Mouse (Mus musculus) kidney, postnatal 36 days (tissue): Measurements from ENCODE around the gene Iqcf6.
"Not testable (repeated sequence)": the region's sequence is repeated elsewhere in the genome, so short reads cannot be mapped to it uniquely, and the experiment has no call there.

Source experiments
- DNase-seq, 2 experiments: peaks; one replicate each; pipeline ENCODE4 v3.0.0; 2021 to 2022; ENCODE audit warnings: mixed read lengths in 2 of 2

The Iqcf6 gene

DNA sequence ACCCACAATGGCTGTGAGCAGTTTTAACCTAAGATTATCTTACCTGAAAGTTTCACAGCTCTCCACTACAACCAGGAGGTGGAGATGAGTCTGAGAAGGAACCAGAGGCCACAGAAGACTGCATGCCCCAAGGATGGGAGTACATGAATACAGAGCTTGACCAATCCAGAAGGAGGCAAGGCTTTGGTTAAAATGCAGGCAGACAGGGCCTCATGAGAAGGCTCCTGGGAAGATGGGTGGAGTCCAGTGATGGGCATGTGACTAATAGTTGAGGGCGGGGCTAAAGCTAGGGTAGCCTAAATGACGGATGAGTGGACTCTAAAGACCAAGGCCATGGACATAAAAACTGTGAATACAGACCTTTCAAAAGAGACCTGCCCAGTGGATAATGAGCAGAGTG lies at the start of gene Iqcf6:
Iqcf6 (plus strand) TSS at position 301 of the 400 bp plus-strand sequence.
- DNase-seq, result no peak

DNA sequence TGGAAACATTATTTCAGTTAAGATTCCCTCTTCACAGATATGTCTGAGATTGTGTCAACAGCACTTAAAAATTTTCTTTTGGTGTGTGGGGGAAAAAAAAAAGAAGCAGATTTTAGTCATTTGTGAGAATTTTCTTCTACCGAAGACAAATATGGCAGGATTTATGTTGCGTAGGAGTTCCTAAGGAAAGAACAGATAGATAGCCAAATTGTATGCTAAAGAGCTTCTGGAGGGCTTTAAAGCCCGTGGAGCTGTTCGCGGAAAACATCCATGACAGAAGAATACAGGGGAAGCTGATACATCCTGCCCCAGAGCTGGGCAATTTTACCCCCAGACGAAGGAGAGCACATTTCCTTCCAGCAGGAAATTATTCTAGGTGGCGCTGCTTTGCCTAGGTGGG lies 46.4 kb upstream of the Iqcf6 start:
- DNase-seq, result no peak

DNA sequence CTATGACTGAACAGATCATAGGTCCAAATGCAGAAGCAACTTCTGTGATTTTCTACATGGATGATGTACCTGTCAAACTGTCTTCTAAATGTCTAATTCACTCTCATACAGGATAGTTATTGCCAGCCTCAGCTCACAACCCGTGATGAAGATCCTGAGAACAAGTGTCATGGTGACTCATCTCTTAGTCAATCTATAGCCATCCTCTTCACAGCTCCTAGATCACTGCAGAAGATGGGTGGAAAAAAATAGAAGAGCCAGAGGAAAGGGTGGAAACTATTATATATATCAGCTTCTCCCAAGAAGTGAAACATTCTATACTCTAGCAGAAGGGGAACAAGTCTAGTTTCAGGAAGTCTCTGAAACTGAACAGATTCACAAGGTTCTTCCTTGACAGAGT lies 43.8 kb upstream of the Iqcf6 start:
- no peak for DNase-seq

- no peak for DNase-seq
Measured at GRCm38 (mm10) chr9:106592158-106592557, 34.2 kb upstream of the Iqcf6 start.

DNA sequence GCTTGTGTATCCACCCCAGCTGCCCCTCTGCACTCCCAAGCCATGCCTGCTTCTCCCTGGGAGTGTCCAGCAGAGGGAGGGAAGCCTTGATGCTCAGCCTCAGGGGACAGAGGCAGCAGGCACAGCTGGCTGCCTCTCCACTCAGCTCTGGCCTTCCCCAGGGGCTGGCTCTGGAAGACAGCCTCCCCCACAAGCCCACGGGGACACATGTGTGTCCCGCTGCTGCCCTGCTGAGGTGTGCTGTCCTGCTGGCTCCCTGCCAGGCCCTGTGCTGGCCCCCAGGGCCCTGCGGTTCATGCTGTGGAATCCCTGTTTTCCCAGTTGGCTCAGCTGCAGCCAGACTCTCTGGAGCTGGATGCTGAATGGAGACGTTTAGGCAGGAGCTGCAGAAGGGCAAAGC lies 31.0 kb upstream of the Iqcf6 start:
- DNase-seq, result not testable (repeated sequence)

GRCm38 (mm10) chr9:106595836-106596235 lies 30.5 kb upstream of the Iqcf6 start:
- DNase-seq, result no peak

DNA sequence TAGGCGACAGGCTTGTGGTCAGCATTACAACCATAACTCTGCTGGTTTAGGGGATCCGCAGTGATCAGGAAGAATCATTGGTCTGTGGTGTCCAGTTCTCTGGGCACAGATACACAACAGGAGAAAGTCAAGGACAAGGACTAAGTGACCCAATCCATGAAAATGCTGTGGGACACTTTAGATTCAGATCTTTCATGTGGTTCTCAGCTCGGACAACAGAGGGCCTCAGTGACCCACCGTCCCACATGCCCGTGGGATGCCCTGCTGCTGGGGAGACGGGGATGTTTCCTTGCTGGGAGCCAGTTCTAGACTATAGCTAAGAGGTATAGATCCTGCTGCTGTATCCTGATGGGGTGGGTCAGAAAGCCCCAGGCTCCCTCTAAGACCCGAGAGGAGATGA lies 27.9 kb upstream of the Iqcf6 start:
- peak in 1 of 2 experiments; percentile 11 for DNase-seq

DNA sequence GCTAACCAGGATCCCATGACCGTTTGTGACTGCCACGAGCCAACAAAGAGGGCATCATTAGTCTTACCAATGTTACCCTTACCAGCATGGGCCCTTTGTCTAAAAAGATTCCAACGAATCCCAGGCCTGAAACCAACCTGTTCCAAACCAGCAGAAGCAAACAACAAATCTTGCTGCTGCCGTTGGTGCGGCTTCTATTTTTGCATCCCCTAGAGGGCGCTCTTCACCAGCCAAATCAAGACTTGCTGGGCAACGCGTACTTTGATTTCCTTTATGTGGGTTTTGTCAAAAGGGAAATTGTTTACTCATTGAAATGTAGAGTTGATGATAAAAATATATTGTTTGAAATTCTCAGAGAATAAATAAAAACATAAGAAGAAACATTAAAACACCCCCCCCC lies 25.8 kb upstream of the Iqcf6 start:
- peak; percentile 12 to 73 for DNase-seq

- DNase-seq, result no peak
Measured at GRCm38 (mm10) chr9:106610727-106611126, 15.7 kb upstream of the Iqcf6 start.

DNA sequence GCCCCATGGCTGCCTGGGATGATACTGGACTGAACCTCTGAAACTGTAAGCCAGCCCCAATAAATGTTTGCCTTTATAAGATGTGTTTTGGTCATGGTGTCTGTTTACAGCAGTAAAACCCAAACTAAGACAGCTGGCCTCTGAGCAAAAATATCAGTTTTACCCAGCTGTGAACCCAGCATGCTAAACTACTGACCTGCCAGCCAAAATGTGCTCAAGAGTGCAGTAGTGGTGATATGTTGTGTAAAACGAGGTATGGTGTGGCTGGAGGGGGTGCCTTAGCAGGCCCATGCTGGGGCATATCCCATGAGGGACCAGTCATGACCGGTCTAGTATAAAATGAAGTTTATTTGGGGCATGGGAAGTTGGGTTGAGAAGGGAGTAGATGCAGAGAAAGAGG lies 12.4 kb upstream of the Iqcf6 start:
- DNase-seq, result no peak

- no peak for DNase-seq
Measured at GRCm38 (mm10) chr9:106614616-106615015, 11.8 kb upstream of the Iqcf6 start.

DNA sequence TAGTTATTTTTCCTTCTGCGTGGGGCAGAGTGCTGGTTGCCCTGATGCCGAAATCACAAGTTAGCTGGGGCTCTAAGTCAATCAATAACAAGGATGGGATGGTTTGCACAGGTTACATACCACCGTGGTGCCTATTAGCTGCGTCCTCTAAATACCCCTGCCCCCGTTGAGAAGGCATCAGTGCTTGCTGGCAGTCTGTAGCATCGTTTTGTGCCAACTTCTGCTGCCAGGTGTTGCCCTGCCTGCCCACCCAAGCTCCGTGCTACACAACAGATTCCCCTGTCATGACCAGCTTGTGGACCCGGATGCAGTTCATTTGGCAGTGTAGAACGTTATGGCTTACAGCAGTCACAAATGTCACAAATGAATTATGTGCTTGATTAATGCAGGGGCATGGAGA lies 10.1 kb upstream of the Iqcf6 start:
- no peak for DNase-seq

DNA sequence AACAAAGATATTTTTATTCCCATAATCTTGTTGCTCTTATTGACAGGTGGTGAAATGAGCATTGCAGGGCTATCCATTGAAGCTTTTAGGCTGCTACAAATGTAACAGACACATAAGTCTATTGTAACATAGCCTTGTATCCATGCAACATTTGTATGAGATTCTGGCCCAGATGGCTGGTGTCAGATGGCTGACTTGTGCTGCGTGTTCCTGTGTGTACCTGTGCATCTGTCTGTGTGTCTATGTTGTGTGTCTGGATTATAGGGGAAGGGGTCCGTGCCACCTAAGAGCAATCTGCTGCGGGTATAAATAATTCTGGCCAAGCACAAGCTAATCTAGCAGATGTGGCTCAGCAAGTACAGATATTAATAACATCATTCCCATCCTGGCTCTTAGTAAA lies 8.9 kb upstream of the Iqcf6 start:
- DNase-seq, result no peak

- DNase-seq, result not testable (repeated sequence)
Measured at GRCm38 (mm10) chr9:106627796-106628195, 1.4 kb downstream of the Iqcf6 start.

DNA sequence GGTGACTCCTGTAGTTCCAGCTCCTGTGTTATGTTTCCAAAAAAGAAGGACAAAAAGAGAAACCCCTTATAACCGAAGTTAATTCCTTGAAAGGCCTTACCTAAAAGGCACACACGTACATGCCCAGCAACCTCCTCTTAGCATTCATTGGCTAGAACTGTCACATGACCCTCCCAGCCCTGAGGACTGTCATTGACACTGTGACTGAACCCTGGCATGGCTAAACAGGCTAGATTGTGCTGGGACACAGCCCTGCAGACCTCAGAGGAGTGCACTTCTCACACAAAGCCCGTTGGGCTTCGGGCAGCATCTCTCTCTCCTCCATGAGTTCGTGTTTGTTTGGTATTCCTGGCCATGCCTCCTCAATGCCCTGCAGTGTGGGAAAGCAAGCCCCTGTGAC lies 5.8 kb downstream of the Iqcf6 start:
- no peak for DNase-seq

GRCm38 (mm10) chr9:106638154-106638553 lies 11.8 kb downstream of the Iqcf6 start:
- no peak for DNase-seq

DNA sequence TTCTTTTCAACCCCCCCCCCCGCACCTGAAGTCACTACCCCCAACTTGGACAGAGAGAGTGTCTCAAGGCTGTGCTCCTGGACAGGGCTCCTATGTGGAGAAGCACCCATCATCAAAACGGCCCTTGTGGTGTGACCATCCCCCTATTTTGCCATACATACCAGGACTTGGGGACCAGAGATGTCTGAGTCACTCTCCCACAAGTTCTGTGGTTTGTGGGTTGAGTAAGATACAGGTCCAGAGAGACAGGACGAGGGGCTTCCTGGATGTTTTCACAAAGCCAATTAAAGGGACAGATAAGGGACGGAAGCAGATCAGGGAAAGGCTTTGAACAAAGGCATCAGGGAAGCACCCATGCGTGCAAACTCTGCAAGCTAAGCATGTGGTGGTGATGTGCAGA lies 15.0 kb downstream of the Iqcf6 start:
- no peak for DNase-seq

DNA sequence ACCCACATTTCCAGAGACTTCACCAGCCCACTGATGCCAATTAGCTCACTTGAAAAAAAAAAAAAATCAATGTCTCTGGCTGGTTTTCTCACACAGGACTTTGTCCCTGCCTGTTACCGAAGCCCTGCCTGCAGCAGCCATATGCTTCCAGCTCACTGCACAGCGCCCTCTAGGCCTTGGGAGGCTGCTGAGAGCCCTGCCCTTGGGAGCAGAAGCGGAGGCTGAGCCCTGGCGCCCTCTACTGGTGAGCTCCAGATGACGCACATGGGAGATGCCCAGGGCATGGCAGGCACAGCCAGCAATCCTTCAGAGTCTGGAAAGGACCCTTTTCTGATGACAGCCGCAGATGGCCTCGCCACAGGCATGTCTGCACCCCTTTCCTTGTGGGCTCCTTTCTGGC lies 16.7 kb downstream of the Iqcf6 start:
- DNase-seq, result peak; percentile 65 to 89

- no peak for DNase-seq
Measured at GRCm38 (mm10) chr9:106643787-106644186, 17.4 kb downstream of the Iqcf6 start.

DNA sequence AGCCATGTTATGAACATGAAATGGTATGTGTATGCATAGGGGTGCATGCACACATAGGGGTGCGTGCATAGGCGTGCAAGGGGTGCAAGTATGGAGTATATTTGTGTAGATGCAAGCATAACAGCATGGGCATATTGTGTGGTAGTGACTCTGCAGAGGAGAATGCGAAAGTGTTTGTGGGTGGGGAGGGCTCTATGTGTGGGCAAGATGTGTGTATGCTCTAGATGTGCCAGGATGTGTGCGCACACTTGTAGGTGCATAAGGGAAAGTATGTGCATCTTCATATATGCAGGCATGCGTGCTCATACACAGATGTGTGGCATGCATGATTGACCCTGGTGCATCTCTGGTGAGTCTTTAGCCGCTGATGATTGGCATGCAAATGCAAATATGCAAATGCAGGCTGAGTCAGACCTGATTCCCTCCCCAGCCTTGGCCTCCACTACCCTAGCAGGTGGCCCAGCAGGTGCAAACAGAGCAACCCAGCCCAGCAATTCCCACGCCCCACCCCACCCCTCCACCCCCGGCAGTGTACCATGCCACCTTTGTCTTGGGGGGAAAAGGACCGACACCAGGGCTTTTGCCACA lies 19.4 kb downstream of the Iqcf6 start:
- DNase-seq, result no peak

- DNase-seq, result no peak
Measured at GRCm38 (mm10) chr9:106647226-106647625, 20.8 kb downstream of the Iqcf6 start.

- no peak for DNase-seq
Measured at GRCm38 (mm10) chr9:106652720-106653119, 26.3 kb downstream of the Iqcf6 start.

GRCm38 (mm10) chr9:106655884-106656720 lies 29.7 kb downstream of the Iqcf6 start, which contains the start of gene Grm2:
Gene Grm2 (minus strand): TSS chr9:106656082.
- DNase-seq, result peak; percentile 49 to 87

DNA sequence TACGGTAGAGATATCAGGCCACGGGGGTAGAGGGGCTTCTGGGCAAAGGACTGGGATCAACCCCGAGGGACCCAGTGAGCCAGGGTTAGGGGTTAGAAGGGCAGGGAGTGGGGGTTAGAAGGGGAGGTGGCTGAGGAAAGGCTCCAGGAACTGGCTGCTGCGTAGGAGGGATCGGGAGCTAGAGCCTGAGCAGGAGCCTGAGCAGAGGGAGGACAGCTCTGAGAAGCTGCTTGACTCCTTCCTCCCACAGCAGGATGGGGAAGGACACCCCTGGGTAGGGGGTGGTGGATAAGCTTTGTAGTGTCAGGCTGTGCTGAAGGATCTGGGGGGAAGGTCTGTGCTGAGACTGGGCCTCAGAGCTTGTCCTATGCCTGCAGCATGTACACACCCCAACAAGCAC lies 30.4 kb downstream of the Iqcf6 start:
- no peak for DNase-seq
